Mouse (Mus musculus) CH12.LX (cell line): ENCODE results near the gene Kmt5b. TPM values are rescaled to one million over a fixed set of nuclear protein-coding genes. Genes with fewer than 3 reads are reported as not detected.

ENCODE experiments used
- DNase-seq: peaks from one replicate; pipeline ENCODE4 v3.0.0-alpha.2; 2013; ENCODE audit errors: extremely low read depth
- H3K27ac ChIP-seq: 2 replicates; pipeline ENCODE4 v1.5.1; 2012; ENCODE audit warnings: low read depth, mild to moderate bottlenecking, control low read depth, moderate library complexity; ENCODE audit not compliant: insufficient read depth
- H3K27me3 ChIP-seq: replicated peaks from 2 replicates; pipeline ENCODE3; 2012; ENCODE audit warnings: inconsistent platforms
- H3K36me3 ChIP-seq, 2 experiments: replicated peaks in 1 of 2; 2 replicates each; pipeline versions ENCODE3 to v1.6.1; 2012; ENCODE audit warnings: inconsistent platforms in 1 of 2, low read length in 1 of 2, mild to moderate bottlenecking in 1 of 2, mixed read lengths in 1 of 2, moderate library complexity in 1 of 2; ENCODE audit not compliant: control insufficient read depth in 1 of 2, insufficient read depth in 1 of 2
- H3K4me1 ChIP-seq, 2 experiments: 2 replicates each; pipeline ENCODE4 v1.6.1; 2012; ENCODE audit warnings: inconsistent platforms in 1 of 2, moderate library complexity in 1 of 2; ENCODE audit not compliant: insufficient read depth in 2 of 2, control insufficient read depth in 1 of 2
- H3K4me2 ChIP-seq: 2 replicates; pipeline ENCODE4 v1.6.1; 2012; ENCODE audit warnings: low read depth, mild to moderate bottlenecking, control low read depth; ENCODE audit not compliant: poor library complexity, insufficient read depth, severe bottlenecking
- H3K4me3 ChIP-seq, 3 experiments: fragments of 150-350 bp in 1 of 3; sonication (generic) in 1 of 3; replicated peaks in 1 of 3; 2 replicates each; pipeline versions ENCODE3 to v1.5.1; 2011 to 2012; ENCODE audit warnings: low read depth in 2 of 3, low read length in 2 of 3, mild to moderate bottlenecking in 2 of 3, moderate library complexity in 2 of 3, control low read depth in 1 of 3, improper control_type of control experiment in 1 of 3, inconsistent platforms in 1 of 3, mixed read lengths in 1 of 3; ENCODE audit not compliant: poor library complexity in 1 of 3
- H3K79me2 ChIP-seq: replicated peaks from 2 replicates; pipeline ENCODE4 v1.6.1; 2012; ENCODE audit warnings: mild to moderate bottlenecking, moderate library complexity; ENCODE audit not compliant: control insufficient read depth, poor library complexity, insufficient read depth, severe bottlenecking; ENCODE audit errors: extremely low read depth
- H3K9ac ChIP-seq: 2 replicates; pipeline ENCODE4 v1.6.1; 2012; ENCODE audit warnings: low read depth, mild to moderate bottlenecking, control low read depth, moderate library complexity; ENCODE audit not compliant: insufficient read depth
- H3K9me3 ChIP-seq: replicated peaks from 2 replicates; pipeline ENCODE3; 2012; ENCODE audit warnings: low read length, inconsistent platforms, mixed read lengths
- CHD1 ChIP-seq: IDR thresholded peaks from 2 replicates; pipeline ENCODE4 v1.6.1; 2012; ENCODE audit warnings: low read depth, low read length, improper control_type of control experiment, inconsistent platforms
- CHD2 ChIP-seq: IDR thresholded peaks from 2 replicates; pipeline ENCODE4 v1.6.1; 2011; ENCODE audit warnings: low read length, improper control_type of control experiment
- CTCF ChIP-seq, 2 experiments: IDR thresholded peaks in 1 of 2; conservative IDR thresholded peaks in 1 of 2; 2 replicates each; pipeline ENCODE4 v1.5.1; 2011 to 2012; ENCODE audit warnings: low read depth in 2 of 2, low read length in 2 of 2, improper control_type of control experiment in 1 of 2, inconsistent platforms in 1 of 2, mild to moderate bottlenecking in 1 of 2, moderate library complexity in 1 of 2
- E2F4 ChIP-seq: IDR thresholded peaks from 2 replicates; pipeline ENCODE4 v1.6.1; 2011; ENCODE audit warnings: low read depth, low read length, improper control_type of control experiment; ENCODE audit not compliant: insufficient replicate concordance
- ELF1 ChIP-seq: IDR thresholded peaks from 2 replicates; pipeline ENCODE4 v1.6.1; 2014; ENCODE audit warnings: low read depth, mild to moderate bottlenecking, inconsistent platforms, low read length, improper control_type of control experiment
- IRF4 ChIP-seq: IDR thresholded peaks from 2 replicates; pipeline ENCODE4 v1.6.1; 2014; ENCODE audit warnings: low read depth, mild to moderate bottlenecking, inconsistent platforms, low read length, improper control_type of control experiment
- KAT2A ChIP-seq: IDR thresholded peaks from 2 replicates; pipeline ENCODE4 v1.6.1; 2012; ENCODE audit warnings: low read length, improper control_type of control experiment, inconsistent platforms; ENCODE audit not compliant: insufficient replicate concordance
- MAFK ChIP-seq: IDR thresholded peaks from 2 replicates; pipeline ENCODE4 v1.6.1; 2011; ENCODE audit warnings: low read length, improper control_type of control experiment; ENCODE audit not compliant: insufficient replicate concordance
- MAX ChIP-seq: IDR thresholded peaks from 2 replicates; pipeline ENCODE4 v1.6.1; 2011; ENCODE audit warnings: low read length, improper control_type of control experiment
- MYC ChIP-seq: IDR thresholded peaks from 2 replicates; pipeline ENCODE4 v1.6.1; 2011; ENCODE audit warnings: low read depth, mild to moderate bottlenecking, improper control_type of control experiment, low read length
- NELFE ChIP-seq: IDR thresholded peaks from 2 replicates; pipeline ENCODE4 v1.6.1; 2011; ENCODE audit warnings: low read depth, low read length, improper control_type of control experiment
- NRF1 ChIP-seq: IDR thresholded peaks from 2 replicates; pipeline ENCODE4 v1.6.1; 2014; ENCODE audit warnings: low read depth, mild to moderate bottlenecking, inconsistent platforms, low read length, improper control_type of control experiment, moderate library complexity
- SMC3 ChIP-seq: IDR thresholded peaks from 2 replicates; pipeline ENCODE4 v1.6.1; 2011; ENCODE audit warnings: low read depth, low read length, improper control_type of control experiment
- TBP ChIP-seq: conservative IDR thresholded peaks from 2 replicates; pipeline ENCODE4 v1.6.1; 2011; ENCODE audit warnings: low read depth, low read length, improper control_type of control experiment
- USF2 ChIP-seq: conservative IDR thresholded peaks from 2 replicates; pipeline ENCODE4 v1.6.1; 2011; ENCODE audit warnings: low read depth, low read length, improper control_type of control experiment
- ZKSCAN1 ChIP-seq: IDR thresholded peaks from 2 replicates; pipeline ENCODE4 v1.6.1; 2012; ENCODE audit warnings: low read depth, inconsistent platforms, low read length, improper control_type of control experiment, borderline replicate concordance
- ZMIZ1 ChIP-seq: IDR thresholded peaks from 2 replicates; pipeline ENCODE4 v1.6.1; 2012; ENCODE audit warnings: low read depth, mild to moderate bottlenecking, inconsistent platforms, low read length, improper control_type of control experiment
- dilution Hi-C: fragments of 300-500 bp; cut with MboI; formaldehyde crosslinking; loops from 2 replicates; pipeline ENCODE4 v1.14.3; 2020; ENCODE audit warnings: low sequenced_read_pairs; ENCODE audit not compliant: extremely low pct_unique_long_range_greater_than_20kb, extremely low pct_ligation_motif_present
- in situ Hi-C: fragments of 300-500 bp; cut with MboI; formaldehyde crosslinking; loops from 3 replicates; pipeline ENCODE4 v1.14.3; 2019; ENCODE audit warnings: low sequenced_read_pairs, low pct_ligation_motif_present, low pct_unique_long_range_greater_than_20kb, mixed read lengths
- polyA plus RNA-seq: library from polyadenylated mRNA; unstranded; fragments of >175 nt; gene quantifications from 2 replicates; pipeline ENCODE4 v1.2.1, GENCODE M21; 2012; ENCODE audit warnings: low read depth; ENCODE audit not compliant: insufficient read length
- total RNA-seq, 2 experiments: library from RNA; depleted of rRNA; stranded (reverse); fragments of 300-350 nt in 1 of 2; fragments of >200 nt in 1 of 2; gene quantifications; 2 replicates each; pipeline ENCODE4 v1.2.3; 2012 to 2014

Kmt5b gene
- total and polyA plus RNA-seq, 3 experiments: 10.9 to 16.6 (median 13.9) TPM

- in situ Hi-C loops (no loop called here), dilution Hi-C loops (no loop called here)
- Histone ChIP-seq H3K9me3 (no peaks in the 10 kb centered on the region), H3K27me3 (peaks cover 14% of the 10 kb centered on the region), H3K9ac (no peak overlapping the region), H3K79me2 (peaks cover 12% of the 10 kb centered on the region), H3K4me1 (peaks cover 3 to 13% of the 10 kb centered on the region in 2 experiments), H3K27ac (no peak overlapping the region), H3K36me3 (peaks cover 0 to 6% of the 10 kb centered on the region in 2 experiments), H3K4me2 (no peak overlapping the region), H3K4me3 (no peak overlapping the region)
- no peak for DNase-seq
- TF ChIP-seq USF2: no peak
- no peak for TF ChIP-seq MAX
- TF ChIP-seq KAT2A: no peak
- TF ChIP-seq IRF4: no peak
- no peak for TF ChIP-seq ELF1
- no peak for TF ChIP-seq ZKSCAN1
- no peak for TF ChIP-seq TBP
Observed at GRCm38 (mm10) chr19:3765221-3765820, 1.9 kb upstream of the Kmt5b start.

GRCm38 (mm10) chr19:3766378-3766777, 843 bp upstream of the Kmt5b start:
- Histone ChIP-seq H3K9me3 (no peaks in the 10 kb centered on the region), H3K4me2 (no peak overlapping the region), H3K4me3 (no peak overlapping the region), H3K9ac (no peak overlapping the region), H3K79me2 (peaks cover 16% of the 10 kb centered on the region), H3K36me3 (peaks cover 0 to 11% of the 10 kb centered on the region in 2 experiments), H3K27me3 (peaks cover 14% of the 10 kb centered on the region), H3K4me1 (peaks cover 3 to 13% of the 10 kb centered on the region in 2 experiments), H3K27ac (no peak overlapping the region)
- in situ Hi-C loops (no loop called here), dilution Hi-C loops (no loop called here)
- no peak for DNase-seq
- TF ChIP-seq CHD1: no peak
- no peak for TF ChIP-seq CHD2
- no peak for TF ChIP-seq E2F4
- no peak for TF ChIP-seq MYC
- no peak for TF ChIP-seq NRF1
- TF ChIP-seq MAX: no peak
- no peak for TF ChIP-seq SMC3
- TF ChIP-seq ZMIZ1: no peak
- TF ChIP-seq CTCF (conservative IDR thresholded peaks at IDR 0.05 in 1 of 2, IDR thresholded peaks at IDR 0.05 in 1 of 2; ENCODE audit: low read depth in 2 of 2, low read length in 2 of 2): no peak
- no peak for TF ChIP-seq IRF4
- no peak for TF ChIP-seq MAFK
- TF ChIP-seq NELFE: no peak
